Mouse (Mus musculus): ENCODE measurements around the gene Igsf21. TPM values are rescaled to one million over a fixed set of nuclear protein-coding genes. Genes with fewer than 3 reads are reported as not detected.

The Igsf21 gene
- polyA plus RNA-seq, 1 experiment from 2014 or later, result 0.11 TPM

DNA sequence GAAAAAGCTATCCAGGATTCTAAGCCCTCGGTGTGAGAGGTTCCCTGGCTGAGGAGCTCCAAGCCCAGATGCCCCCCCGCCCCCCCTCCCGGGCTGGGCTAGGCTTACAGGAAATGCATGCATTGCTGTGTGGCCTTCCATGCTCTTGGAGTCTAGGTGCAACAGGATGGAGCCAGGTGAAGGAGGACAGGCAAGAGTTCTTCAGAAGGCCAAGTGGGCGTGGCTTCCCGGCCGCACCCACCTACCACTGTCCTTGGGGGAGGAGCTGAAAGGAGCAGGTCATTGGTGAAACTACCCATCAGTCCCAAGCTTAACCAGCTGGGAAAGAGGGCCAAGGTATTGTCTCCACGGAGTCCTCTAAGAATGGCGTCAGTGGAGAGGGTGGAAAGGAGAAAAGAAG is 1.8 kb upstream of the Igsf21 start:
- 5% methylated on average over 8 of the region's 8 CpGs for WGBS
- H3K4me1 ChIP-seq, result peaks cover 26% of the 10 kb centered on the region
- no peak overlapping the region for H3K4me3 ChIP-seq
- no peak for DNase-seq (ENCODE audit: low spot score)
- H3K9me3 ChIP-seq (replicated peaks), result no peaks in the 10 kb centered on the region
- no peak overlapping the region for H3K27ac ChIP-seq
- no peaks in the 10 kb centered on the region for H3K36me3 ChIP-seq
- H3K27me3 ChIP-seq (ENCODE audit: low read depth, poor library complexity, severe bottlenecking), result peaks cover 78% of the 10 kb centered on the region

- H3K36me3 ChIP-seq, result no peaks in the 10 kb centered on the region
- H3K4me1 ChIP-seq, result peaks cover 26% of the 10 kb centered on the region
- WGBS, result 10% methylated on average over 28 of the region's 28 CpGs
- peaks cover 89% of the 10 kb centered on the region for H3K27me3 ChIP-seq (ENCODE audit: low read depth, poor library complexity, severe bottlenecking)
- H3K4me3 ChIP-seq, result peak overlapping the region; percentile 46
- H3K9me3 ChIP-seq (replicated peaks), result no peaks in the 10 kb centered on the region
- no peak for DNase-seq (ENCODE audit: low spot score)
- H3K27ac ChIP-seq, result no peak overlapping the region
Observed at GRCm38 (mm10) chr4:140247006-140248003, 721 bp upstream of the Igsf21 start.

DNA sequence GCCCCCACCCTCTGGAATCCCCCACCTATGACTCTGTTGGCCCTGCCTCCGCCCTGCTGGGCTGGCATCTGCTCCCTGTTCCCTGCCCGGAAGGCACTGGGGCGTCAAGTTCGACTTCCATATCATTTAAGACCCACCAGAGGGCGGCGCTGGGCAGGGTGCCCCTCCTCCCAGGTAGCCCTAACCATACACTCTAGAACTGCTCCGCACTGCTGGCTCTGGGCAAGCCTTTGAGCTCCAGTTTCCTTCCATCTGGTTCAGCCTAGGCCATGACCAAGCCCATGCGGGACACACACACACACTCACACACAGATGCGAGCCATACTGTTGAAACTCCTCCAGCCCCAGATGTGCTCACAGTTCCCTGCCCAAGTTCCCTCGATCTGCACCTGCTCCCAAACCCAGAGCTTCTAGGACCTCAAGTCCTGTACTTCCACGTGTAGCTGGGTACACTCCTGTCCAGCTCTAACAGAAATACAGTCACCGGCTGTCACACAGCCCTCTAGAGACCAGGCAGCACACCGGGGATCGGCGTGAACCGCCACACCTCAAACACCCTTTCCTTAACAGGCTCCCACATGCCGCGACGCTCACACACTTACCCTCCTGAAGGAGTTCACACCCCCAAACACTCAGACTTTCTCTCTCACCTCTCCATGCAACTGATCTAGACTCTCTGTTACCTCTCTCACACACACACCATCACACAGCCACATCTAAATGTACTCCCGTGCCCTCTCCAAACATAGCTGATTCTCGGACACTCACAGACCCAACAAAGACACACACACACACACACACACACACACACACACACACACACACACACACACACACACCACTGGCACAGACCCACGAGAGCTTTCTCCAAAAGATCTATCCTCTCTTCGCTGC is 1.1 kb downstream of the Igsf21 start:
- H3K27ac ChIP-seq, result no peak overlapping the region
- peak; percentile 45 for DNase-seq (ENCODE audit: low spot score)
- no peaks in the 10 kb centered on the region for H3K36me3 ChIP-seq
- H3K9me3 ChIP-seq (replicated peaks), result no peaks in the 10 kb centered on the region
- WGBS, result 4% methylated on average over 23 of the region's 23 CpGs
- H3K4me1 ChIP-seq, result peaks cover 26% of the 10 kb centered on the region
- peaks cover 100% of the 10 kb centered on the region for H3K27me3 ChIP-seq (ENCODE audit: low read depth, poor library complexity, severe bottlenecking)
- H3K4me3 ChIP-seq, result peak overlapping the region; percentile 46

DNA sequence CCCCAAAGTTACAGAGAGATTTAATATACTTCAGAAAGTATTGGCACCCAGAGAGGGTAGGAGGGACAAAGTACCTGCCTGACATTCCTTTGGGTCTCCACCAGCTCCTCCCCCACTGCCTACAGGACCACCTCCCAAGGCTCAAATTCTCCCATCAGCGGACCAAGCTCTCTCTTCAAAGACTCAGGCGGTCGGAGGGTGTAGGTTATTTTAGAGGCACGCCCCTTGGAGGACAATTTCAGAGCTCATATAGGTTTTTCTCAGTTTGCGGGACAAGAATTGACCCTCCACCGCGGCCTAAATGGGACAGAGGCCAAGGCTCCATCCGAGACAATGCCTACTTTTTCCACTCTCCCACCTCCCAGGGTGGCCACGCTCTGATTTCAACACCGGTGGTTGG is 1.7 kb downstream of the Igsf21 start:
- H3K27ac ChIP-seq, result no peak overlapping the region
- H3K4me1 ChIP-seq, result peaks cover 26% of the 10 kb centered on the region
- H3K27me3 ChIP-seq (ENCODE audit: low read depth, poor library complexity, severe bottlenecking), result peaks cover 96% of the 10 kb centered on the region
- H3K36me3 ChIP-seq, result no peaks in the 10 kb centered on the region
- no peaks in the 10 kb centered on the region for H3K9me3 ChIP-seq (replicated peaks)
- no peak overlapping the region for H3K4me3 ChIP-seq
- WGBS, result under 1% methylated on average over 10 of the region's 10 CpGs
- no peak for DNase-seq (ENCODE audit: low spot score)

DNA sequence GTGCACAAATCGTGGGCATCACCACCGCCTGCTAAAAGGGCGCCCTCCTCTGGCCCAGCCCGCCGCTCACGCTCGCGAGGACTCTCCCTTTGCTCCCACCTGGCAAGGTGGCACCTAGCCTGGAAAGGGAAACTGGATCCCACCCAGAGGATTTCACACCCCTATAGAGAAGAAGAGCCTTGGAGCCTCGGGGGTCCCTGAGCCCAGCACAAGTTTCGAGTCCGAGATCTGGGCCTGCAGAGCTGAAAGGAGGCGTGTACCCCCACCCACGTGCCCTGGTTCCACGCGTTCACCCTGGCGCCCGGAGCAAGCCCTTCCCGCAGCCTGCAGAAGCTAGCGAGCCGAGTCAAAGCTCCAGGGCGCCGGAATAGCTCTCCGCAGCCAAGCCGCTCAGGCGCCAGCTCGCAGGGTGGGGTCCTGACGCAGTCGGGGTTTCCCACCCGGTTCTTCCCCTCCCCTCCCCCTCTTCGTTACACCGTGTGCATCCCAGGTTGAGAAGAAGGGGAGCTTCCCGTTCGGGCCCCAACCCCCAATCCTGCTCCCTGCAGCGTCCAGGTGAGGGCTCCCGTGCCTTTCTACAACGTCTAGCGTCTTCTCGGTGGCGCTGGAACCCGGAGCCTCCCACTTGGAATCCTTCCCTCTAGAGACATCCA is 2.3 kb downstream of the Igsf21 start:
- Histone ChIP-seq H3K9me3 (replicated peaks) (no peaks in the 10 kb centered on the region), H3K4me1 (peaks cover 26% of the 10 kb centered on the region), H3K4me3 (no peak overlapping the region), H3K27ac (no peak overlapping the region), H3K36me3 (no peaks in the 10 kb centered on the region), H3K27me3 (ENCODE audit: low read depth, poor library complexity, severe bottlenecking) (peaks cover 93% of the 10 kb centered on the region)
- 3% methylated on average over 40 of the region's 40 CpGs for WGBS
- DNase-seq (ENCODE audit: low spot score), result no peak

GRCm38 (mm10) chr4:140243231-140243630 is 3.4 kb downstream of the Igsf21 start:
- WGBS, result 24% methylated on average over 16 of the region's 16 CpGs
- Histone ChIP-seq H3K4me1 (peaks cover 26% of the 10 kb centered on the region), H3K27me3 (ENCODE audit: low read depth, poor library complexity, severe bottlenecking) (peaks cover 84% of the 10 kb centered on the region), H3K36me3 (no peaks in the 10 kb centered on the region), H3K27ac (no peak overlapping the region), H3K4me3 (no peak overlapping the region), H3K9me3 (replicated peaks) (no peaks in the 10 kb centered on the region)
- no peak for DNase-seq (ENCODE audit: low spot score)

DNA sequence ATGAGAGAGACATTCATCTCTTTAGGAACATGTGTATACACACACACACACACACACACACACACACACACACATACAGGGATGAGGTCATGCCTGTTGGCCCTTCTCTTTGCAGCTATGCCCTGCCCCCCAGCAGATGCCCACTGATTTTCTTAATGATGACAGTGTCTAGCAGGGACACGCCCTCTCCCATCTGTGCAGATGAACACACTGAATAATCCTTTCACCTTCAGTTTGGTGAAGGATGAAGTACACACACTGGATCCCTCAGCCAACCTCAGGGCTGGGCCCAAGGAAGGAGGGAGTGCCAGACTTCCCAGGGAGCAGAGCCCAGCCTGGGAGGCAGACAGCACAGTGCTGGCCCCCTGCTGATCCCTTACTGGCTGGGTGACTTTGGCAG is 4.3 kb downstream of the Igsf21 start:
- DNase-seq (ENCODE audit: low spot score), result no peak
- Histone ChIP-seq H3K4me3 (no peak overlapping the region), H3K27me3 (ENCODE audit: low read depth, poor library complexity, severe bottlenecking) (peaks cover 83% of the 10 kb centered on the region), H3K4me1 (peaks cover 32% of the 10 kb centered on the region), H3K36me3 (no peaks in the 10 kb centered on the region), H3K9me3 (replicated peaks) (no peaks in the 10 kb centered on the region), H3K27ac (no peak overlapping the region)
- 89% methylated on average over 1 of the region's 1 CpGs for WGBS

DNA sequence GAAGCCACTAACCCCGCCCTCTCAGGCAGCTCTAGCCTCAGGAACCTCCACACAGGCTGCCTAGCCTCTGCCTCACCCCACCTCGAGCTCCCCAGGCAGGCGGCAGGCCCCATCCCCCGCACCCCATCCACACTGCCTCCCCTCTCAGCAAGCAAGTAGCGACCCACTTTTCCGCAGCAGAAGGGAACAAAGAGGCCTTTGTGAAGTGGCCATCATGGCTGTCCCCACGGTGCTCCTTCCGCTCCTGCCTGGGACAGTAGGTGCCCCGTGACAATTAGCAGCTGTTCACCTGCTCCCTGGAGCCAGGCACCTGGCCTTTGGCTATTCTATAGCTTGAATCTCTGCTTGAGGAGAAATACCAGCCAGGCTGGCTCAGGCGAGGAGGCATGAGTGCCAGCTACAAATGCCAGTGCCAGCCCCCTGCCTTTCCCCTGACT is 9.3 kb downstream of the Igsf21 start:
- H3K9me3 ChIP-seq (replicated peaks), result no peaks in the 10 kb centered on the region
- H3K27ac ChIP-seq, result no peak overlapping the region
- no peak overlapping the region for H3K4me3 ChIP-seq
- WGBS, result 29% methylated on average over 10 of the region's 10 CpGs
- H3K27me3 ChIP-seq (ENCODE audit: low read depth, poor library complexity, severe bottlenecking), result peaks cover 38% of the 10 kb centered on the region
- H3K4me1 ChIP-seq, result peaks cover 11% of the 10 kb centered on the region; the same call in 1 of the 2 replicates
- DNase-seq (ENCODE audit: low spot score), result no peak
- H3K36me3 ChIP-seq, result no peaks in the 10 kb centered on the region

DNA sequence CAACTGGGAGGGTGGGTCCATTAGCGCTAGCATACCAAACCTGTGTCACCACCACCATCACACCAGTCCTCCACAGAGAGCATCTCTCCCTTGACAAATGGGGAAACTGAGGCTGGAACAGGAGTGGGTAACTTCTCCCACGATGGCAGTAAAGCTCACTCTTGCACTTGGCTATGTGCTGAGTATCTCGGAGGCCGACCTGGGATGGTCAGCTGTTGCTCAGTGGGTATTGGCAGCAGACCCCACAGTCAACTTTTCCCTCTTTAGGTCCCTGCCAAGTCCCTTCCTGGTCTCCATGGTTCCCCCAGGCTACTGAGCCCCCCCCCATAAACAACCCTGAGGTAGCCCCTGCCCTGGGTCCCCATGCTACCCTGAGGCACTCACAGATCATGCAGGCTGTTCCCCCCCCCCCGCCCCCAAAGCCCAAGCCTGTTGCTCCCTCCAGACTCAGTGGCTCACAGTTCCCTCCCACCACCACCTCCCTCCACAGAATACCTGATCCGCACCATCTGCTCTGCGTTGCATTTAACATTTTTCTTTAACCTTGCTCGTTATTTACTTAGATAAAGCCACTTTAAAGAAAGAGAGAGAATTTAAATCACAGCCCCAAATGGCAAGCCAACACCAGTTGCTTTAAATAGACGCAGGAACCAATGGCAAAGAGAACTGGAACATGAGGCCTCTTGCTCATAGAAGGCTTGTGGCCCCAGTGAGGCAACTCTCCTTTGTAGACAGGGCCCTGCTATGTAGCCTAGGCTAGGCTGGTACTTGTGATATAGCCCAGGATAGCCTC is 11.0 kb downstream of the Igsf21 start:
- WGBS, result 75% methylated on average over 9 of the region's 9 CpGs
- no peaks in the 10 kb centered on the region for H3K36me3 ChIP-seq
- no peak overlapping the region for H3K27ac ChIP-seq
- no peaks in the 10 kb centered on the region for H3K9me3 ChIP-seq (replicated peaks)
- H3K4me1 ChIP-seq, result peaks cover 11% of the 10 kb centered on the region; the same call in 1 of the 2 replicates
- no peak overlapping the region for H3K4me3 ChIP-seq
- DNase-seq (ENCODE audit: low spot score), result no peak
- H3K27me3 ChIP-seq (ENCODE audit: low read depth, poor library complexity, severe bottlenecking), result peaks cover 28% of the 10 kb centered on the region

- Histone ChIP-seq H3K27ac (no peak overlapping the region), H3K4me3 (no peak overlapping the region), H3K36me3 (no peaks in the 10 kb centered on the region), H3K27me3 (ENCODE audit: low read depth, poor library complexity, severe bottlenecking) (peaks cover 24% of the 10 kb centered on the region), H3K9me3 (replicated peaks) (no peaks in the 10 kb centered on the region), H3K4me1 (peaks cover 11% of the 10 kb centered on the region; the same call in 1 of the 2 replicates)
- WGBS, result 77% methylated on average over 18 of the region's 18 CpGs
- no peak for DNase-seq (ENCODE audit: low spot score)
Observed at GRCm38 (mm10) chr4:140234412-140235205, 12.0 kb downstream of the Igsf21 start.

DNA sequence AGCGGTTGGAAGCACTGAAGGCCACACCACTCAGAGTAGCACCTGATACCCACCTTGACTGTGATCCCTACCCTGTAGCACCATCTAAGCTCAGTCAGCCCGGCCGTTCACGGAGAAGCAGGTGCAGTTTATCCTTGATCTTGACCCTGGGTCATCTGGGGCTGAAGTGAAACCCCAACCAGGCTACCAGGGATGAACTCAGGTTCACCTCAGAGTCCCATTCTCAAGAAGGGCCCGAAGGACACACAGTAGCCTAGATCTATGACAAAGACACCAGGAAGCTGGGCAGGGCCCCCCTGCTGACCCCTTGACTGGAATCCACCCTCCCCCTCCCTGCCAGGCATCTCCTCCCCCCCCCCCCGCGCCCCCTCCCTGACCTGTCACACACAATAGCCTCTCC is 18.7 kb downstream of the Igsf21 start:
- DNase-seq (ENCODE audit: low spot score), result no peak
- Histone ChIP-seq H3K27ac (no peak overlapping the region), H3K9me3 (replicated peaks) (no peaks in the 10 kb centered on the region), H3K36me3 (no peaks in the 10 kb centered on the region), H3K4me1 (peaks cover 4% of the 10 kb centered on the region; the same call in 1 of the 2 replicates), H3K27me3 (ENCODE audit: low read depth, poor library complexity, severe bottlenecking) (peaks cover 35% of the 10 kb centered on the region), H3K4me3 (no peak overlapping the region)
- WGBS, result 64% methylated on average over 7 of the region's 7 CpGs
